Mouse (Mus musculus) cerebellum, postnatal 10 days (tissue): ENCODE data around the gene Ptprn2.

Source experiments
- DNase-seq, 2 experiments: peaks; one replicate each; pipeline ENCODE4 v3.0.0; 2021; ENCODE audit warnings: mixed read lengths in 2 of 2

Gene Ptprn2

DNA sequence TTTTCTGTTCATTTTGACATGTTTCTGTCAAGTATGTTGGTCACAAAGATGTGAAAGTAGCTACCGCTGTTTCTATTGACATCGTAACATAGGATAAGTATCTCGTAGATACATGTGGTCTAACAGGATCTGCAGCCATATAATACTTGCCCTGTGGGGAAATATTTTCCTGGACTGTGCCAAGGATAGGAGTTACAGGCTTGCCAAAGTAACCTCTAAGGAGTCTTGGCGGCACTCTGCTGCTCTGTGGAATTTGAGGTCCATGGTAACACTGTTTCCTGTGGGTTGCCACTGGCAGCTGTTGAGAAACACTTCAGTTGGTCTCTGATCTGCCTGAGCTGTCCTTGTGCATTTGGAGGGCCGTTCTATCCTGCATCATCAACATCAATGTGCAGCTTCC is 317.8 kb downstream of the Ptprn2 start:
- DNase-seq: no peak

DNA sequence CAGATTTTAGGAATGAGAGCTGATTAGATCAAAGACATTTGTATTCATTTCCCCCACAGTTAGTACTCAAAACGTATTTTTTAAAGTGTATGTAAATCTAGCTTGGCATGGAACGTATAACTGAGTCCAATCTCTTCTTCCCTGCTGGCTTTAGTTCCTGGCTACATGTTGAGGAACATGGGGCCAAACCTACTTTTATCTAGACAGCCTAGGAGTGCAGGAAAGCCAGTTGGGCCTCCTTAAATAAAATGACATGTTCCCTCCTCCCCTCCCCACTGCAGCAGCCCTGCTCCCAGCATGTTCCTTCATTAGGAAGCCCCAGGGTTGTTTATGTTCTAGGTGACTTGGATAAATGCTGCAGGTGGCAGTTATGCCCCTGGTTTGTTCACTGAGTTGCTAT is 319.2 kb downstream of the Ptprn2 start:
- no peak for DNase-seq

DNA sequence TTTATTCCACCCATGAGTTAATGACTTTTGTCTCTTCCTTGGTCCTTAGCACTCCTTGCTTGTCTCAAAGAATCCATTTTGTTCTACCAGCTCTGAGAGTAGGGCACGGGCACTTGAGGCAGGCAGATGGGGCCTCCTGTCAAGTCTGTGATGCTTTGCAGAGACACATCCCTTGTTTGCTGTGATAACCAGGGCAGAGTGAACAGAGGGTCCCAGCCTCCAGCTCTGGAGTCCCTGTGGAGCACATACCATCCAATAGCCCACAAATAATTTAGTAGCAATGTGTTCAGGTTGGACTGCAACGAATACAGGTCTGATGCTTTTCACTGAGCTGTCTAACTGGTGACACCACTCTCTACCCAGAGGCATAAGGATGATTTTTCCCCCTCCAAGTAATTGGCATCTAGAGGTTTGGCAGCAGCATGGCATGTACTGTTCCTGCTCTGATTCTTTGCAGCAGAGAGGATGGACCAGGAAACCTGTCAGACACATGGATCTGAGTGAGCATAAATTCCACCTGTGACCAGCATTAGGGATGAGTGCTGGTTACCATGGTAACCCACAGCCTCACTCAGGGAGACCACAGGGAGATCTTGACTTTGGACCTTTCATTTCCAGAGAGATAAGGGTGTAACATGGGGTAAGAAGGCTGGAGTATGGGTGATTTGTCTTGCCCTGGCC is 319.7 kb downstream of the Ptprn2 start:
- DNase-seq: peak in 1 of 2 experiments; percentile 11

DNA sequence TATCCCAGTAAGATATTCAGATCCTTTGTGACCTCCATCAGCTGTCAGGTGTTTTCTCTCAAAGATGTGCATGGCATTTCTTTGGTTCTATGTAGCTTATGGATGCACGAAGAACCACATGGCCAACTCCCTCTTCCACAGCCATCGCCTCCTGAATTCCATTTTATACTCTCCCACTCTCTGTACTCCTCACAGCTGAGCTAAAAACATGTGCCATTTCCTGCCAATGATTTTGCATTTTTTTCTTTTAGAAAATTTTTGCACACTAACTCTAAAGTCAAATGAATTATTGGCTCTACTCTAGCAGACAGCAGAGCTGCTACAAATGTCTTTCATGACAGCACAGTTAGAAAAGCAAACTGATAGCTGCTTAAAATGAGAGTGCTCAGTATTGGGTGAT is 320.6 kb downstream of the Ptprn2 start:
- no peak for DNase-seq

DNA sequence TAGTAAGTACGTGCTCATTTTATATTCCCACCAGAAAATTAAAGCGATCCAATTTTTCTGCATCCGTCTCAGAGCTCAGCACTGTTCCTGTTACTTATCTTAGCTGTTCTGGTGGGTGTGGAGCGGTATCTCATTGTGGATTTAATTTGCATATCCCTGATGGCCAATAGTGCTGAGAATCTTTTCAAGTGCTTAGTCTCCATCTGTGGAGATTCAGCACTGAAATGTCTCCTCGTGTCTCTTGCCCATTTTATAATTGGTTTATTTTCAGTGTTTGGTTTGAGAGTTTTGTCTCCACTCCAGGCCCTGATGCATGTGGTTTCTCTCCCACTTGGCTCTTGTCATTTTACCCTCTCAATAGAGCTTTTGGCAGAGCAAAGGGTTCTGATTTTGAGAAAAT is 327.5 kb downstream of the Ptprn2 start:
- DNase-seq: no peak

DNA sequence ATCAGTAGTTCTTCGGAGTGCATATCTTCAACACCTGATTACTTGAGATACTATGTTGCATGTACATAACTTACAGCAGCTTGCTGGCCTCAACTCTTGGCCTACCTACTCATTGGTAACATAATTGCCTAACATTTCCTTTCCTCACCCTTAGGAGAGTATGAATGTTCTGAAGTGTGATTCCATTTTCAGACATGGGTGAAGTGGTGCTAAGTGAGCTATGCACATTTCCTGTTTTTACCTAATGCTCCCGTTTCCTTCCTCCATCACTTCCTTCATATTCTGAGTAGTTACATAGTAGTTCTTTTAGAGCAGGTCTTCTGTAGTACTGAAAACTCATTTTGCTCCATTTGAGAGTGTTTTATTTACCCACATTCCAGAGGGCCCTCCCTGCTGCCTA is 334.3 kb downstream of the Ptprn2 start:
- no peak for DNase-seq

DNA sequence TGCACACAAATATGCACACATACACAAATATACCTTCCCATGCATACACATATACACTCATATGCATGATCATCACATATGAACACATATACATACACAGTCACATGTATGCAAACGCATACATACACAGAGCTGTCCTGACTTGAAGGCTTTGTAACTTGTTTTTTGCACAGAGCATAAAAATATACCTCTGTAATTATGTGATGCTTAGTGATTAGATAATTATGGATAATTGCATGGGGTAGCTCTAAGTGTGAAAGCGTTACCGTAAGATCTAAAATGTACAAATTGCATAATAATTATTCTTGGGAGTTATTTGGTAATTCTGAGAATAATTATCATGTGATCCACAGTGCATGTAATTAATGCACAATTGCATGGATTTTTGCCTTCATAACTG is 337.8 kb downstream of the Ptprn2 start:
- DNase-seq: no peak

DNA sequence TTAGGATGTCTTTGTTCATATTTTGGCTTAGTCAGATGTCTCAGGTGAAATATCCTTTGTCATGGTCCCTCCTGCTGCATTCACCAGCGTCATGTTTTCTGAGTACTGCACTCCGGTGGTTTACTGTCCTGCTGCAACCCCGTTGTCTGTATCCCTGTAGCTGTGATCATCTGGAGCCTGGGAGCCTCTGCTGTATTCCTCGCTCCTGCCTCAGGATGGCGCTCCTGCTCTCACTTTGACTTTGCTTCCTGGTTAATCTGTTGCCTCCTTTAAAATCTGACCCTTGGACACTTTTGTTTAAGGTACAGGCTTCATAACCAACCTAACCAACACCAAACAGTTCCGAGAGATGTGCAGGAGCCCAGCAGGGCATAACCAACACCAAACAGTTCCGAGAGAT is 342.2 kb downstream of the Ptprn2 start:
- peak in 1 of 2 experiments; percentile 20 for DNase-seq

DNA sequence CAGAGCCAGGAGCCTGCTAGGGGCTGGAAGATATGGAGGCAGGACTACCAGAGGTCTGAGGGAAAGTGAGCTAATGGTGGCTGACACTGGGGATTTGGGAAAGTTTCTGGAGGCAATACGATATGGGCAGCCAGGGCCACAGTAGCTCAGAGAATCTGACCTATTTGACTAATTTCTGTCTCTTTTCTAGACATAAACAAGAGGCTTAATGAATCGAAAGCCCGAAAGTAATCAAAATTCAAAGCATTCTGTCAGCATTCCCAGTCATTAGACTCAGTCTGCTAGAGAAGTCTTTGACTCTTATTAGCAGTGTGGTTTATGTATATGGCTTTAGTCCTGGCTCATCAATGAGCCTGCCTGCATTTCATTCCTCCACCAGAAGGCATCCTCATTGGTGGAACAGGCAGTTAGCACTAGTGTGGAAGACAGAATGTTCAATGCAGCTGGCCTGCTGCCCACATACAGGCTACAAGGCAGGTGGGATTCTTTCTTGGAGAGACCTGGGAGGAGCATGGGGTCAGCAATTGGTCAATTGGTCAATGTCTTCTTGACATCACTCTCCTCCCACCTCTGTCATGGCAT is 353.2 kb downstream of the Ptprn2 start:
- no peak for DNase-seq

DNA sequence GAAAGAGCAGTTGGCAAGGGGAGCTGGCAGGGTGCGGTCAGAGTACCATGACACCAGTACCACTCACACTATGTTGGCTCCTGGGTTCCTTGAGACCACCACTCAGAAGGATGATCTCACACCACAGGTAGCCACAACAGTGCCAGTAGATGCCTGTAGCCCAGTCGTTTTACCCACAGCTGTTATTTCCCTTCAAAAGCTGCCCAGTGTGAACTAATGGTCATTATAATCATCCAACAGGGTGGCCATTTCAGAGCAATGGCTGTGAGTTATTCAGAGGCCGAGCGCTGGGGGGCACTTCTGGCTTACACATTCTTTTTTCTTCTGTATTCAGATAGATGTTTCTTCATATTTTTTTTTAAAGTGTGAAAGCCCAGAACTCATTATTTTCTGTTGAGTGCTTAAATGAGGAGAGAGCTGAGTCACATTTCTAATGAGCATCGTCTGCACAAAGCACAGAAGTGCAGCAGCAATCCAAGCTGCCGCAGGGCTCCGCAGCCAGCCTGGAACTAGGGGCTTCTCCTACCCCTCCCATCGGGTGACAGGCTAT is 357.3 kb downstream of the Ptprn2 start:
- peak; percentile 19 for DNase-seq

DNA sequence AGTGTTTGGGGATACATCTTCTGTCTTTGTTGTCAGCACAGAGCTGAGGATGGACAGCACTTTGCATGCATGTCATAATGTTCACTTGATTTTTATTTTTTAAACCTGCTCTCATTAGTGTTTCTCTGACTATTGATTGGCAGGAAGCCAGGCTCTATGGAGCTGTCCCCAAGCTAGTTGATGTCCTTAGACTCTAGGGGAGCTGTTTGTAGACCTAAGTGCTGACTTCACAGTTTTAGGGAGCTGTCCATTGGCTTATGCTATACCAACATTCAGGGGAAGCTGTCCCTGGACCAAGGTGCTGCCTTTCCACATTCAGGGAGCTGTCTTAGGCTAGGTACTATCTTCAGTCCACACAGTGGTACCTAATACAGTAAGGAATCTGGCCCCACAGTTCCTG is 360.7 kb downstream of the Ptprn2 start:
- no peak for DNase-seq

DNA sequence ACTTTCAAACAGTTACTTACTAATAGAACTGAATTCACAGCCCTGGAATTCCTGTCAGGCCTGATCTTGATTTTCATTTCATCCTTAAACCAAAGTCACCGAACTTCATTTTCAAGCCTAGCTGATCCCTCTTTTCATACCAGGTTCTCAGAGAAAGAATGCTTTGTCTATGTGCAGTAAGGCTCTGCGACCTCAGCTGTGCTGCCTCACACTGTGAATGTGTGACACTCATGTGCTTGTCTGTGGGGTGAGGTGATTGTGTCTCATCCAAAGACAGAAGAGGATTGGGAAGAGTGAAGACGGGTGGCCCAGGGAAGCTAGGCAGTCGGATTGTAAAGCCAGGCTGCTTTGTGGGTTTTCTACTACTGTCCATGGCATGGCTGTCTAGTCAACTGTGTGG is 361.5 kb downstream of the Ptprn2 start:
- DNase-seq: no peak

DNA sequence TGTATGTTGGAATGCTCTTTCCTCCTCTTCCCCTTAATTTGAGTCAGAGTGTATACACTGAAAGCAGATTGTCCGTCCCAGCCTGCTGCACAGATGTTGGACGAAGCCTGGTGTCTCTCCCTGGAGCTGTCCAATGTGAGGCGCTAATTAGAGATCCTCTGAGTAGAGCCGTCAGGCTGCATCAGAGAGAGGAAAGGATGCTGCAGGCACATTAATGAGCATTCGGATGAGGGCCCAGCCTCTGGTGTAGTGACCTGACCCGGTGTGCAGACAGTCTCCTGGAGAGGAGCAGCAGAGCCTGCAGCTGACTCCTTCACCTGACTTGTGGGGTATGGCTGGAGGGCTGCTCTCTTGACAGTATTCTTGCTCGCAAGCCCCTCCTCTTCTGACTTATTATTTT is 370.8 kb downstream of the Ptprn2 start:
- DNase-seq: no peak

DNA sequence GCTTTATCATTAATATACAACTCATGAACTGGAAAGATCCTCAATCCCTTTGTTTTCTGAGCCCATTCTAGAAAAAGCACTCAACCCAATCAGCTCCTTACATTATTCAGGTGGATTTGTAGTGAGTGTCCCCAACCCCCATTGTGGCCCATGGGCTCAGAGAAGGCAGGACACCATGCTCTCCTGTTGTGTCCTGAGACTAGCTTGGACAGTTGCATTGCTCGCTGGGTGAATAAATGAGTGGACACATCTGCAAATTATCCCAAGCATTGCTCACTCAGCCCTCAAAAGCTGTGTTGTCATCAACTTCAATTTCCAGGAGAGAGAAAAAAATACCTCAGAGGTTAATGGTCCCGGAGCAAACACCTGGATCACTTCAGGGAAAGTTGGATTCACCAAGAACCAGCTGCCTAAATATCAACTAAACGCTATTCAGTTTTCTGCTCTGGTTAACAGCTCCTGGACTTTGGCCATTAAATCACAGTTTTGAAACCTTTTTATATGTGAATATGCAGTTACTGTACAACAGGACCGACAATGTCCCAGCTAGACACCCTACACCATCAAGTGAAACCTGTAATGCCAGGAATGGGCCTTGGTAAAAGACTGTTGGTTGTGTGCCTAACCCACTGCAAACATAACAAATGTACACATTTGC is 376.0 kb downstream of the Ptprn2 start:
- no peak for DNase-seq

DNA sequence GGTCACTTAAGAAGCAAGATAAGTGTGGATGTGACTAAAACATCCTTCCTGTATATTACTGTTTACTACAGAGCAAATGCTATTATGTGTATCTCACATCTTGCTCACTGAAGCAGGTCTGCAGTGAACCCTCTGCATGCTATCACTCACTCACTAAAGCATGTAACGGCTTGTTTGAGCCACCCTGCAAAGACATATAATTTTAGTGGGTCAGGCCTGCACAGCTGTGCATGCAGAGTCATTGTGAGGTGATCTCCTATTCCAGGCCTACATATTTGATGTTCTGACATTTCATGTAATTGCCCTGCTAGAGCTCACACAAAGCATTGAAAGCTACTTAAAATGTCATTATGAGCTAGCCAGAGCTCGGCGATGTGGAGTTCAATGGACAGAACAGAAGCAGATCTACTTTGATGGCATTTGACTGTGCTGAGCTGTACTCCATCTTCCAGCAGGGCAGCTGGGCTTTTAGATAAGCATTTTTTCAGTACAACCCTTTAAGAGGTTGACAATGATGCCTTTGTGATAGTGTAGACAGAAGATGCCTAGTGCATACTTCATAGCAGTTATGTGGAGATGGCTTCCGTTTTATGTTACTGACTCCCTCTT is 377.9 kb downstream of the Ptprn2 start:
- no peak for DNase-seq

DNA sequence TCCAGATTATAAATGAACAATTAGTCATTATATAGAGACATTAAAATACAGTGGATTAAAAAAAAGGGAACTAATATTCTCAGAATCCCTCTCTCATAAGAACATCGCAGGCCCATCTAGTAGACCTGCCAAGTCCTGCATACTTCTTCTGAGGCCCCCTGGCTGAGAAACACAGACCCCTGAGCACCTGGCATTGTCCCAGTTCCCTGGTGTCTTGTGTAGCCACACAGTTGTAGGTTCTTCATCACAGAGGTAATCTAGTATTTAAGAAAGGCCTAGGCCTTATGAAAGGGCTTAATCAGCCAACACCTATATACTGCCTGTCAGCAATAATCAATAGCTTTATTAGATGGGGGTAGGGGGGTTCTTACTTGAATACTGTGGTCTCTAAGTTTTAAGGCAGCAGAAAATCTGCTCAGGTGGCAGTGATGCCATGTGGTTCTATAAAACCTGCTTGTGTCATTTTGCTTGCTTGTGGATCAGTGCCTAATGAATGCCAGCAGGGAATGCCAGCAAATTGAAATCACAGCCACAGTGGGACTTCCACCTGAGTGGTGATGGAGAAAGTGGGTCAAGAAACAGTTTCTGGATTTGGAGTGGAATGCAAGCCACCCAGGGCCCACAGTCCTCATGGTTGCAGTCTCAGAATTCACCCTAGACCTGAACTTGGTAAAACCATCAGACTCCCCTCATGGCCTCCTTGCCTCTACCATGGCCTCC is 388.5 kb downstream of the Ptprn2 start:
- peak; percentile 69 to 79 for DNase-seq

DNA sequence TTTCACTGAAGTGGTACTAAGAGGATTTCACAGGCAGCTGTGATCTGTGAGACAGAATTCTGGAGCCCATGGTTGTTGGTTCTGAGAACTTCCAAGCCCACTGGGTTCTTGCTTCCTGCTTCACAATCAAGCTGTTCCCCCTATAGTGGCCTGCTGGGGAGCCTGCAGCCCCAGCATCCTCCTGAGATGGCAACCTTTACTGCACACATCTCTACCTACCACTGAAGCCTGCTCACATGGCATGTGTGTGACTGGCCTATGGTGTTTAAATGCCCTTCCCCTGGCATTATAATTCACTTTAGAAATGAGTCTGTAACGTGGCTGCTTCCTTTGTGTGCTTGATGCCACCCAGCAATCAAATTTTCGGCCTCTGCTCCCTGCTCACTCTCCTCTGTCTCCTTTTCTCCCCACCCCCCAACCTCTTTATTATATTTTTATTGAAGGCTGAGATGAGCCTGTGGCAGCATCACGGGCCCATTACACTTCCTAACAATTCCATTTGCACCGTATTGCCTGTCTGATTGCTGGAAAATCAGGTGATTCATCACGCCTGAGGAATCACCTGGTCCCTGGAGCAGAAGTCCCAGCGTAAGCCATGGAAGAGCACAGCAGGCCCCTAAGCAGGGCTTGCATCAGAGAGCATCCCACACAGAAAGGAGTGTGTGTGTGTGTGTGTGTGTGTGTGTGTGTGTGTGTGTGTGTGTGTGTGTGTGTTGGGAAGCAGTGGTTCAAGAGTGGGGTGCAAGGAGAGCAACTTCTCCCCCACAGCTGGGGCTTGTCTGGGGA is 402.2 kb downstream of the Ptprn2 start:
- no peak for DNase-seq

DNA sequence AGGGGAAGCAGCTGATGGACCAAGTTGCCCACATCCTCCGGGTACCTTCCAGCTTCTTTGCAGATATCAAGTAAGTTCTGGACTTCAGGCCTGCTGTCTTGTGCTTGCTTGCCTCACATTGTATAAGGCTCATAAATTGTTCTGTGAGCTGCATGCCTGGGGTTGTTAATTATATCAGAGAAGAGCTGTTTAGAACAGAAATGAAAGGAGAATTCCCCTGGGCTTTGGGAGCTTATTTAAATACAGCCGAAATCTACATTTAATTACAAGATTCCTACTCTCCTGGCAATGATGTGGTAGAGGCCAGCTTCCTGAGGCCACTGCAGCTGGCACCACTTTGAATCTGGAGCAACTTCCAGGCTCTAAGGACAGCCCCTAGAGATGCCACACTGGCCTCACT is 403.3 kb downstream of the Ptprn2 start:
- DNase-seq: no peak

DNA sequence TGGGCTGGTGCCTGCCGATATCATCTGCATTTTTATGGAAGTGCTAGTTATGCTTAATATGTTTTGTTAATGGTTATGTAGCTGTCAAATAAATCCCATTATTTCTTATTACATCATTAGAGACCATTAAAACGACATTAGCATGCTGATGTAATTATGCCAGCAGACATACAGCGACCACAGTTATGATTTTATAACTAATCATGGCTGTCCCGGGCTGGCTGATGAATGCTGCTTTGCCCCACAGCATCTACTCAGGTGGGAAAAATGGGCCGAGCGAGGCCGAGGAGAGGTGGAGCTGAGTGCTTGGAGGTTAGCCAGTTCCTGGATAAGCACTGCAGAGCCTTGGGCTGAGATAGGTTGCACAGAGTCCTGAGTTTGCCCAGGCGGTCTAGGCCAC is 407.1 kb downstream of the Ptprn2 start:
- DNase-seq: no peak

DNA sequence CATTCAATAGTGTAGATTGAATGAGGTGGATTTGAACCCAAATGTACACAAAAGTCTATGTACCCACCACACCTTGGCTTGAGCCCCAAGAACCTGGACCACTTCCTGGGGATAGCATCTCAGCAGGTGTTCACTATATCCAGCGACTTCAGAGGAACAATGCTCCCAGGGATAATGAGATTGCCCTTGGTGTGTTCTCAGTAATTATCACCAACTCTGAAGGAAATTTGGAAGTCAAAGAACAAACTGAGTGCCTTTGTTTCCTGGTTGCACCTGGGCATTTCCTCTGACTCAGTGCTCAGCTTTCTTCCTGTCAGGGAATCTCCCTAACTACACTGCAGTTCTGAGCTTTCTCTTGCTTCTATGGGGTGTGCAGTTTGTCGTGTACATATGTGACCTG is 411.1 kb downstream of the Ptprn2 start:
- DNase-seq: no peak

DNA sequence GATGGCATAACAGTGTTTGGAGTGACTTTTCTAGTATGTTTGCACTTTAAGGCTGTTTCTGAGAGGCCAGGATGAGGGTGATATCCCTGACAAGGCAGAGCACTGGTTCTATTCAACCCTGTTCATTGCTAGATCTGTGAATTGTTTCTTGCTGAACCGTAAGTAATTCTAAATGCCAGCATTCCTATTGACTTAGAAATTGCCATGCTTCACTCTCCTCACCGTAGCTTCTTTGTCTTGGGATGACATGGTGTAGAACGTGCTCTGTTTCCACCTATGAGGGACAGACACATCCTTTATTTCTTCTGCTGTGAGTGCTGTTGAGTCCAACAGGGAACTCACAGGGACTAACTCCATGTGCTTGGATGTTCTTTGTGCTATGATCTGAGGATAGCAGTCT is 416.3 kb downstream of the Ptprn2 start:
- DNase-seq: no peak

DNA sequence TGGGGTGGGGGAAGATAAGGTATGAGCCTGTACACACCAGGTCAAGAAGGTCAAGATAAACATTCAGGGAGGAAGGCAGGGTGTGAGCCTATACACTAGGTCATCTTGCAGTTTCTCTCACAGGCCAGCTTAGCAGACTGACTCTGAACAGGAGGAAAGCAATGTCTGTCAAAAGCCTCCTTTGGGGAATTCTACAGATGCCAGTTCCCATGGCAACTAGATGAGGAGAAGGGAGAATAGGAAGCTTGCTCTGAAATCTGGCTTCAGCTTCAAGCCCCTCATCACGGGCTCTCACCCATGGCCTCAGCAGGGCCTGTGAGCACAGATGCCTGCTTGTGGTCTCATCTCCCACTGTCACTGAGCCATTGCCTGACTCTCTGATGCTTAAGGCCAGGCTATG is 421.9 kb downstream of the Ptprn2 start:
- no peak for DNase-seq
